Mouse (Mus musculus) limb, embryonic 10.5 days (tissue): Measurements from ENCODE around the gene Snrpd3. TPM values are rescaled to one million over a fixed set of nuclear protein-coding genes. Genes with fewer than 3 reads are reported as not detected.
"Not testable (repeated sequence)": the region's sequence is repeated elsewhere in the genome, so short reads cannot be mapped to it uniquely, and the experiment has no call there.

Source experiments
- DNase-seq: peaks from one replicate; pipeline ENCODE4 v3.0.0-alpha.2; 2017; ENCODE audit warnings: low spot score
- H3K27ac ChIP-seq: fragments of 300-500 bp; sonication (generic); 2 replicates; pipeline ENCODE4 v1.5.1; 2016; ENCODE audit warnings: mild to moderate bottlenecking
- H3K27me3 ChIP-seq: fragments of 300-500 bp; sonication (generic); 2 replicates; pipeline ENCODE4 v1.6.1; 2016; ENCODE audit warnings: low read depth, mild to moderate bottlenecking; ENCODE audit not compliant: poor library complexity, severe bottlenecking
- H3K36me3 ChIP-seq: fragments of 300-500 bp; sonication (generic); 2 replicates; pipeline ENCODE4 v1.6.1; 2016; ENCODE audit warnings: mild to moderate bottlenecking, moderate library complexity
- H3K4me1 ChIP-seq: fragments of 300-500 bp; sonication (generic); 2 replicates; pipeline ENCODE4 v1.6.1; 2016
- H3K4me3 ChIP-seq: fragments of 300-500 bp; sonication (generic); 2 replicates; pipeline ENCODE4 v1.5.1; 2016; ENCODE audit warnings: mild to moderate bottlenecking, moderate library complexity
- H3K9me3 ChIP-seq: fragments of 300-500 bp; sonication (generic); replicated peaks from 2 replicates; pipeline ENCODE4 v1.6.1; 2016; ENCODE audit warnings: mild to moderate bottlenecking
- WGBS: fragments of 180-500 bp; shearing (Covaris S2); methylation state at CpG from one replicate; pipeline ENCODE4 v1.1.7; 2016; 5-methylcytosine and 5-hydroxymethylcytosine counted together
- polyA plus RNA-seq: library from polyadenylated mRNA; unstranded; fragments of >200 nt; fragmentation: Nextera tagmentation; extraction: Ambion mirVana; gene quantifications from 2 replicates; pipeline ENCODE4 v1.2.1, GENCODE M21; 2016

Snrpd3 gene
- polyA plus RNA-seq, 1 experiment from 2014 or later = 255 TPM

DNA sequence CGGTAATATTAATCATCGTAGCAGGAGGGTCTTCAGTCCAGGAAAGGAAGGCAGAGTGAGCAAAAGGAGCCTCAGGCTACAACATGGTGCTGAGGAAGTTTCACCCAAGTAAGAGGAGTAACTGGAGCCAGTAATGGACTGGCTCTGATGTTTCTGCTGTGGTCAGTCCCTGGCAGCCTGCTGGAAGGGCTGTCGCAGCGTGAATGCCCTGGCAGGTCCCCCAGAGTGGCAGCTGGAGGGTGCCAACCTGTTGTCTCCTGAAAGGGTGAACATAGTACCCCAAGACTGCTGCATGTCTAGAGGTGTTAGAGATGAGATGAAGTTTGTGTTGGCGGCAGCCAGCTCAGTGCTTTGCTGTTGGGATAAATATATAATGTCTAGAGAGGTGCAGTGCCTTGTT, 3.2 kb downstream of the Snrpd3 start:
- Histone ChIP-seq H3K27ac (no peak overlapping the region), H3K27me3 (no peaks in the 10 kb centered on the region), H3K36me3 (peaks cover 64% of the 10 kb centered on the region), H3K4me3 (no peak overlapping the region), H3K4me1 (peaks cover 34% of the 10 kb centered on the region), H3K9me3 (no peaks in the 10 kb centered on the region)
- DNase-seq = no peak
- 99% methylated on average over 5 of the region's 5 CpGs for WGBS

- no peak for DNase-seq
- Histone ChIP-seq H3K9me3 (no peaks in the 10 kb centered on the region), H3K27me3 (no peaks in the 10 kb centered on the region), H3K4me3 (no peak overlapping the region), H3K27ac (no peak overlapping the region), H3K4me1 (peaks cover 23% of the 10 kb centered on the region), H3K36me3 (peaks cover 74% of the 10 kb centered on the region)
- WGBS = 85% methylated on average over 4 of the region's 4 CpGs
Observed at GRCm38 (mm10) chr10:75521643-75522042, 4.3 kb downstream of the Snrpd3 start.

GRCm38 (mm10) chr10:75525450-75525849, 8.1 kb downstream of the Snrpd3 start:
- WGBS = 95% methylated on average over 9 of the region's 9 CpGs
- not testable (repeated sequence) for DNase-seq, H3K9me3 ChIP-seq, H3K27ac ChIP-seq, H3K4me3 ChIP-seq, H3K27me3 ChIP-seq
- H3K4me1 ChIP-seq = peaks cover 13% of the 10 kb centered on the region
- peaks cover 93% of the 10 kb centered on the region for H3K36me3 ChIP-seq

DNA sequence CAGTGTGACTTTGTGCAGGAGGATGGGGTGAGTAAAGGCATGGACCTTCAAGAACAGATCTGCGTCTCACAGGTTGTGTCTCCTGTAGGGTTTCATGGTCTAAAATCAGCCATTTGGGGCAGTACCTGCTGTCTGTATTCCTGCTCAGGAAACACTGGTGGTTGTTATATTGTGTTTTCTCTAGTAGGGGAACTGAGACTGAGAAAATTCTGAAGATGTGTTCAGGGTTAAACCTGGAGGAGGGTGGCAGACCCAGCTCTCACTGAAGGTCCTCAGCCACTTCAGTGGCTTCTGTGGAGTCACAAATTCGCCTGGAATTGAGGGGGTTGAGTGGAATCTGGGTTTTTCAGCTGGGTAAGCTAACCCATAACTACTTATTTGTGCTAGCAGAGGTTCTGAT, 13.0 kb downstream of the Snrpd3 start:
- H3K4me1 ChIP-seq = no peaks in the 10 kb centered on the region
- no peak overlapping the region for H3K4me3 ChIP-seq
- H3K9me3 ChIP-seq = no peaks in the 10 kb centered on the region
- H3K27me3 ChIP-seq = no peaks in the 10 kb centered on the region
- H3K36me3 ChIP-seq = peaks cover 94% of the 10 kb centered on the region
- no peak for DNase-seq
- WGBS = 91% methylated on average over 2 of the region's 2 CpGs
- H3K27ac ChIP-seq = no peak overlapping the region

DNA sequence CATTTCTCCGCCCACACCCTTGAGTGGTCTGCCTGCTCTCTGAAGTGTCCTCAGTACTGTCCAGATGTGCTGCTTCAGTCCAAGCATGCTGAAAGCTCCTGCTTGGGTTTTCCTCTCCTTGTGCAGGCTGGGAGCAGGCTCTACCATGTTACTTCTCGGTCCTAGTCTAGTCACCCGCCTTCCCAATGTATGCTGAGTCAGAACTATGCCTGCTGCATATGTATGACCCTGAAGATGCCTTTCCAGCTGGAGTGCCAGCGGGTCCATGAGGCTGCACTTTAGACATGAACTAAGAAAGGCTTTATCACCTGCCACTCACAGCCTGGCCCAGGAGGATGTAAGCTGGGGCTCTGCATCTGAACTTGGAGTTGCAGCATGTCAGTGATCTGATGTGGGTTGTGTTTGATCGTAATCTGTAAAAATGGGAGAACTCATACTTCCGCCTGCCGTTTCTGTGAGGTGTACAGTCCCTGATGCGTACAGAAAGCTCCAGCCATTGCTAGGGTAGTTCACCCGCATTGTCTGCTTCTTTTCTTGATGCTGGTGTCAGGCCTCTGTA, 14.3 kb downstream of the Snrpd3 start:
- no peaks in the 10 kb centered on the region for H3K9me3 ChIP-seq
- no peaks in the 10 kb centered on the region for H3K27me3 ChIP-seq
- H3K4me1 ChIP-seq = no peaks in the 10 kb centered on the region
- WGBS = 96% methylated on average over 9 of the region's 9 CpGs
- no peak overlapping the region for H3K27ac ChIP-seq
- peaks cover 94% of the 10 kb centered on the region for H3K36me3 ChIP-seq
- no peak for DNase-seq
- no peak overlapping the region for H3K4me3 ChIP-seq

- Histone ChIP-seq H3K36me3 (peaks cover 73% of the 10 kb centered on the region), H3K27me3 (no peaks in the 10 kb centered on the region), H3K9me3 (no peaks in the 10 kb centered on the region), H3K27ac (no peak overlapping the region), H3K4me3 (no peak overlapping the region), H3K4me1 (no peaks in the 10 kb centered on the region)
- WGBS = 95% methylated on average over 8 of the region's 8 CpGs
- no peak for DNase-seq
Observed at GRCm38 (mm10) chr10:75534216-75534615, 16.9 kb downstream of the Snrpd3 start.

- Histone ChIP-seq H3K27me3 (no peaks in the 10 kb centered on the region), H3K9me3 (no peaks in the 10 kb centered on the region), H3K4me1 (no peaks in the 10 kb centered on the region), H3K4me3 (no peak overlapping the region), H3K27ac (no peak overlapping the region), H3K36me3 (peaks cover 68% of the 10 kb centered on the region)
- WGBS = 90% methylated on average over 8 of the region's 8 CpGs
- DNase-seq = no peak
Observed at GRCm38 (mm10) chr10:75534934-75535333, 17.6 kb downstream of the Snrpd3 start.

DNA sequence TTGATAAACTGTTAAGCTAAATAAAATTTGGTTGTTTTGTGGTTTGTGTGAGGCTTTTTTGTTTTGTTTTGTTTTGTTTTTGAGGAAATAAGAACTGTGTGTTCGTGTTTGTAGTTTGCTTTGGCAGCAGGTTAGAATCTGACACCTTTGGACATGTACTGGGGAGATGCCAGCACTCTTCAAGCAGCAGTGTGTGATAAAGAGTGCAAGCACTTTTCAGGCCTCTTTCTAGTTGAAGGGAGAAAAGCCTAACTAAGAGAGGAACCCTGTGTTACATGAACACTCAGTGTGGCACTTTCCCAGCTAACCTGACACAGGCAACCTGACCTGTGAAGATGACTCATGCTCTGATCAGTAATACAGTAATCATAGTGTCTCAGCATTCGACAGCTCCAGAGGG, 18.1 kb downstream of the Snrpd3 start:
- peaks cover 63% of the 10 kb centered on the region for H3K36me3 ChIP-seq
- no peak for DNase-seq
- no peak overlapping the region for H3K4me3 ChIP-seq
- 95% methylated on average over 2 of the region's 2 CpGs for WGBS
- H3K27me3 ChIP-seq = no peaks in the 10 kb centered on the region
- no peaks in the 10 kb centered on the region for H3K9me3 ChIP-seq
- H3K4me1 ChIP-seq = no peaks in the 10 kb centered on the region
- no peak overlapping the region for H3K27ac ChIP-seq

GRCm38 (mm10) chr10:75536123-75536522, 18.8 kb downstream of the Snrpd3 start:
- Histone ChIP-seq H3K27me3 (no peaks in the 10 kb centered on the region), H3K27ac (no peak overlapping the region), H3K4me1 (no peaks in the 10 kb centered on the region), H3K36me3 (peaks cover 57% of the 10 kb centered on the region), H3K9me3 (no peaks in the 10 kb centered on the region), H3K4me3 (no peak overlapping the region)
- no peak for DNase-seq
- 95% methylated on average over 5 of the region's 5 CpGs for WGBS

GRCm38 (mm10) chr10:75547901-75548300, 30.6 kb downstream of the Snrpd3 start:
- H3K27ac ChIP-seq = no peak overlapping the region
- H3K4me1 ChIP-seq = peaks cover 19% of the 10 kb centered on the region
- H3K27me3 ChIP-seq = no peaks in the 10 kb centered on the region
- 61% methylated on average over 7 of the region's 7 CpGs for WGBS
- no peak for DNase-seq
- H3K9me3 ChIP-seq = 0 out of 2 replicates have a peak, but pooled peaks cover 2% of the 10 kb centered on the region
- H3K36me3 ChIP-seq = no peaks in the 10 kb centered on the region
- H3K4me3 ChIP-seq = no peak overlapping the region

GRCm38 (mm10) chr10:75548486-75548885, 31.1 kb downstream of the Snrpd3 start:
- no peak for DNase-seq
- Histone ChIP-seq H3K27ac (peak overlapping the region; percentile 19; the same call in 1 of the 2 replicates), H3K36me3 (no peaks in the 10 kb centered on the region), H3K27me3 (no peaks in the 10 kb centered on the region), H3K9me3 (0 out of 2 replicates have a peak, but pooled peaks cover 2% of the 10 kb centered on the region), H3K4me1 (peaks cover 22% of the 10 kb centered on the region), H3K4me3 (no peak overlapping the region)
- 68% methylated on average over 14 of the region's 14 CpGs for WGBS

DNA sequence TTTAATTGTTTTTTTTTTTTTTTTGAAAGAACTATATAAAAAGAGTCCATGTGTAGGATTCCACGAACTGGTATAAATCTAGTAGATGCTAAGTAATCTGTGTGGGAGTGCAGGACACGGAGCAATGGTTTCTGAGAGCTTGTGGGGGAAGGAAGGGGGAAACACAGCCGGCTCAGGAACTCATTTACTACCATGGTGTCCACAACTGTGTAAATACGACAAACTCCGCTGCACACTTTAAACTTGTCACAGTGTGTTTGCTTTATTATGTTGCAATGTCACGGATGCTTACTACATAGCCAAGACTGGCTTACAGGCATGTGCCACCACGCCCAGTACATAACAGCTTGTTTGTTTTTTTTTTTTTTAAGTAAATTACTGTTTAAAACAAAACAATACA, 32.5 kb downstream of the Snrpd3 start:
- H3K9me3 ChIP-seq = 0 out of 2 replicates have a peak, but pooled peaks cover under 1% of the 10 kb centered on the region
- no peaks in the 10 kb centered on the region for H3K36me3 ChIP-seq
- no peak overlapping the region for H3K27ac ChIP-seq
- peaks cover 22% of the 10 kb centered on the region for H3K4me1 ChIP-seq
- H3K27me3 ChIP-seq = no peaks in the 10 kb centered on the region
- DNase-seq = no peak
- no peak overlapping the region for H3K4me3 ChIP-seq
- WGBS = 82% methylated on average over 7 of the region's 7 CpGs

- no peak for DNase-seq
- WGBS = 58% methylated on average over 12 of the region's 12 CpGs
- Histone ChIP-seq H3K4me1 (peaks cover 28% of the 10 kb centered on the region), H3K9me3 (no peaks in the 10 kb centered on the region), H3K36me3 (no peaks in the 10 kb centered on the region), H3K4me3 (no peak overlapping the region), H3K27ac (no peak overlapping the region), H3K27me3 (no peaks in the 10 kb centered on the region)
Observed at GRCm38 (mm10) chr10:75551175-75551574, 33.8 kb downstream of the Snrpd3 start.

DNA sequence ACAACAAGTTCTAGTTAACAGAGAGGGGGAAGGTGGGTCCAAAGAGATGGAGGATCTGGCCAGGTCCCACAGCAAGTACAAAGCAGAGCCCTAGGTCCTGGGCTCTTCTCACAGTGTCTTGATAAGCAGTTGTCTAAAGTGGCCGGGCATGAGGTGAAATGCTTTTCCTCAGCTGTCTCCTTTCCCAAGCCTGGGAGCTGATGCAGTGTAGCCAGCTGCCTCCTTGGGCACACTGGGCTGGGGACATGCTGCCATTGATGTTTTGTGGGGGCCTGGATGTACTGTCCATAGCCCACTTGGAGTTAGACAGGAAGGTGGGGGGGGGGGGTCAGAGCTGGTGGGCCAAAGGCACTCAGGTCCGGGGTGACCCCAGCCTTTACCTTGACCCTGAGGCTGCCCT, 34.8 kb downstream of the Snrpd3 start:
- Histone ChIP-seq H3K4me3 (no peak overlapping the region), H3K27me3 (no peaks in the 10 kb centered on the region), H3K36me3 (no peaks in the 10 kb centered on the region), H3K27ac (no peak overlapping the region), H3K4me1 (peaks cover 32% of the 10 kb centered on the region), H3K9me3 (no peaks in the 10 kb centered on the region)
- no peak for DNase-seq
- 70% methylated on average over 2 of the region's 2 CpGs for WGBS
